Mouse (Mus musculus) telencephalon, adult 2 months (tissue): ENCODE data around the gene Armh4.
"Not testable (repeated sequence)": the region's sequence is repeated elsewhere in the genome, so short reads cannot be mapped to it uniquely, and the experiment has no call there.

ENCODE experiments used
- DNase-seq: peaks from one replicate; pipeline ENCODE4 v3.0.0-alpha.2; 2011; ENCODE audit warnings: low read depth, low spot score

Gene Armh4

DNA sequence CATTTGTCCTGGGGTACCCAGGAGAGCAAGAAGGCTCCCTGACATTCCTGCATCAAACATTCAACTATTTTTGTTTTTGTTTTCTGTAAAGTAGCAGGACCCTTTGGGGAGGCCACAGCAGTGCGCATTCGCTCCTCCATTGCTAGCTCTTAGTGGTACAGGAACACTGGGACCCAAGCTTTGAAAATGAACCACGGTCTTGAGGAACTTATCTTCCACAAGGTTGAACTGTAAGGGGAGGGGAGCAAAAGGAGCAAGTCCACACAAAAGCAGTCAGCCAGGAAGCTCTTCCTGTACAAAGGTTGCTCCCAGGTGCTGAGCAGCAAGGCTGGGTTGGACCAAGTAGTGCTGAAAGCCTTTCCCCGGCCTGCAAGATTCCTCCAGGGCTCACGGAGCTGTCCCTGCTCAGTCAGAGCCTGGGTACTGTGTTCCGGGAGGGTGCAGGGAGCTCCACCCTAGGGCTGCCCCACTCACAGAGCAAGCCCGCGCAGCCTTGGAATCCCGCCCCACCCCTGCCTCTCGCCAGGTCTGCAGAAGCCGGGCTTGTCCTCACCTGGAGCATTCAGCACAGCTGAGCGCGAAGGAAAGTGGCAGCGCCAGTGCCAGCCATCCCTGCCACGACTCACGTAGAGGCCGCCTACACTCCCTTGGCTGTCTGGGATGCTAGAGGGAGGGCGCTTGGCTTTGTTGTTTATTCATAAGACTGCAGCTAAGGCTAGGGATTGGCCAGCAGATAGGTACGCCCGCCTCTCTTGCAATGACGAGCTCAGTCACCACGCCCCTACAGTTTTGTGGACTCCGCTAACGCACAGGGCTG lies at the start of gene Armh4:
Armh4 (minus strand) TSS at position 669 of the 817 bp plus-strand sequence.
- DNase-seq, result peak; percentile 88

DNA sequence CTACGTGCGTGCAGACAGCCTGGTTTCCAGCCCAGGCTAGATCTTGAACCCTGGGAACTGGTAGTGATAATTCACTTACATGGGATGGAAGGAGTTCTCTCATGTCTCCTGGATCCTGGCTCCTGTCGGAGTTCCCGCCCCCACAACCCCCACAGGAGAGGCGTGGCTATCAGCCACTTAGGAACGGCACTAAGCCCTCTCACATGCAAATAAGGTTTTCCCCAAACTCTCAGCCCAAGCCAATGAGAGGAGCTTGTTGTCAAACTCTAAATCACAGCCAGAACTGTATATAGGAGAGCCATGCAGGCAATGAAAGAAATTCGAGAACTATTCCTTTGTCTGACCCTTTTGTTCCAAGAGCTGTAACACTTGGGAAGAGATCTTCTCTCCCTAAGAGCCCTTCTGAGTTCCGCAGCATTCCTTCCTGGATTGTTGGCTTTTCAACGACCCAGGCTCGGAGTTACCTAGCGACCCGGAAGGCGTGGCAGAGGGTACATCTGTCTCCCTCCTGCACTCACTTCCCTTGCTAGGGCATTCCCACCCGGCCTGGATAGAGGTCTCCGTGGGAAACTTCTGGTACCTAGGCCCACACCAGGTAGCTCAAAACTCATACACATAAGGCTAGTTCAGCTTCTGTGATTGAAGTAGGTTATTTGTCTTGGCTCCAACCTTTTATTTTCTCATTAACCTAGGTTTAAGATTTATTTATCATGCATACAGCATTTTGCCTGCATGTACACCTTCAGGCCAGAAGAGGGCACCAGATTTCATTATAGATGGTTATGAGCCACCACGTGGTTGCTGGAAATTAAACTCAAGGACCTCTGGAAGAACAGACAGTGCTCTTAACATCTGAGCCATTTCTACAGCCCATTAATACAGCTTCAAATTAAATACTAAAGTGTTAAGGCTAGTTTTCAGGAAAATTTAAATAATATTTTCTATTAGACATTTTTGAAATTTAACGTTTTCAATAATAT lies 46.3 kb upstream of the Armh4 start:
- DNase-seq, result no peak

DNA sequence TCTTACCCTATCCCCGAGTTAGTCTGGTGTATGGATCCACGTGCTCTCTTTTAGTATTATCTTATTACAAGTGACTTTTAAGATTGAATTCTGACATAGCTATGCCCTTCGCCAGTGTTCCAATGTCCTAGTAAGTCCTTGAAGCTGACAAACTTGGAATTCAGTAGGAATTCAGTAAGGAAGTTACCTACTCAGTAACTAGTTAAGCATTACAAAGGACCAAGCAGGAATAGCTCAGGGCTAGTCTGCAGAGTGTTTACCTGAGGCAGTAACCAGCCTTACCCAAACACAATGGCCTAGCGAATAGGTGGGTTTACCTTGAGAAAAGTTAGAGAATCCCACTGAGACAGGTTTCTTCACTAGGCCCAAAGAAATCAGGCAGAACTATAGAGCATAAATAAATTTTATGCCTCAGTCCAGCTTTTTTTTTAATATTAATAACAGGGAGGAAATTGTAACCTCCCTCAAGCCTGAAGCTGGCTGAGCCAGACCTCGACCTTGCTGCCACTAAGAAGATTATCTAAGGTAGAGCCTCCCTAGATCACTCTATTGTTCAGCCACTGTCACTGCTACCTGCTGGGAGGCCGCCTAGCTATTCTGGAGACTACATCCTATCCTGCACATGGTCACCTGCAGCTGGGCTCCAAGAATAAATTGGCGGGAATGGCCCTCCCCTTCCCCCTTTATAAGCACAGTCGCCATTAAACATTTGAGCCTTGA lies 36.7 kb upstream of the Armh4 start:
- DNase-seq, result not testable (repeated sequence)

DNA sequence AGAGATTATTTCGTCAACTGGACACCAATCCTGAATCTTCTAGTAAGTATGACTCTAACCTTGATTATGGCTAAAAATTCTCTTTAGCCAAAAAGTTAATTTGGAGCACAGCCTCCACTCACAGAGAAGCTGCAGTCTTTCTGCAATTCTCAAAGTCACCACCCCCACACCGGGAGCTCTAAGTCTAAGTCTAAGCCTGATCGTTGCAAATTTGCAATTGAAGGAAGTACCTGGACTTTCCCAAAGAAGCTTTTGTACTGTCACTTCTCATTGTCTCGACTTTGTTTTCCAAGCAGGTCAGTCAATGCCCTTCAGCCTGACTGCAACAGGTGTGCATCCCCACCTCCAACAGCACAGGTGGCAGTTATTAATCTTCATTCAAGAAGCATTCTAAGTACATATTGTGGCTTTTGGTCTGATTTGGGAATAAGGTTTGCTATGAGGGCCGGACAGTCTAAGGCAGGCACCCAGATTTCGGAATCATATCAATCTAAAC lies 35.6 kb upstream of the Armh4 start:
- DNase-seq, result not testable (repeated sequence)

DNA sequence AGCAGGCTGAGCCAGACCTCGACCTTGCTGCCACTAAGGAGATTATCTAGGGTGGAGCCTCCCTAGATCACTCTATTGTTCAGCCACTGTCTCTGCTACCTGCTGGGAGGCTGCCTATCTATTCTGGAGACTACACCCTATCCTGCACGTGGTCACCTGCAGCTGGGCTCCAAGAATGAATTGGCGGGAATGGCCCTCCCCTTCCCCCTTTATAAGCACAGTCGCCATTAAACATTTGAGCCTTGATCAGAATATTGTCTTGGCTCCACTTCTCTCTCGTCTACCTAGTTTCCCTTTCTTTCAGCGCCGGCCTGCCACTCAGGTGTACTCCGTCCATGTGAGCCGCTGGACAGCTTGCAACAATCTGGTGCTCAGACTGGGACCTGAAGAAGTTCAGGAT lies 29.8 kb upstream of the Armh4 start:
- DNase-seq, result not testable (repeated sequence)

DNA sequence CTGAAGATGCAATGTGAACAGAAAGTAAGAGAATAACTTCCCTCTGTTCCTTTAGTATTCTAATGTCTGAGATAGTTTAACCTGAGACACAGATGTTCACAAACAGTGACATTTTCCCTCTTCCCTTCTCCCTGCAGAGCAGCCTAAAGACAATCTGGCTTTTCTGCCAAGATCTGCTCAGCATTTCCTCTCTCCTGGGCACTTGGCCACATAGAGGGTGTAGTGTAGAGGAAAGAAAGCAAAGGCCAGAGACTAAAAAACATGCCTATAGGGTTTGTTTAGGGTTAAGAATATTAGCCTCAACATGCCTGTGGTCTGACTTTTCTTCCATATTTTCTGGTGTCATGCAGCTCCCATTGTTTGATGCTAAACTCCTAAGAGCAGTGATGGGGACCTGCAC lies 21.9 kb upstream of the Armh4 start:
- not testable (repeated sequence) for DNase-seq

DNA sequence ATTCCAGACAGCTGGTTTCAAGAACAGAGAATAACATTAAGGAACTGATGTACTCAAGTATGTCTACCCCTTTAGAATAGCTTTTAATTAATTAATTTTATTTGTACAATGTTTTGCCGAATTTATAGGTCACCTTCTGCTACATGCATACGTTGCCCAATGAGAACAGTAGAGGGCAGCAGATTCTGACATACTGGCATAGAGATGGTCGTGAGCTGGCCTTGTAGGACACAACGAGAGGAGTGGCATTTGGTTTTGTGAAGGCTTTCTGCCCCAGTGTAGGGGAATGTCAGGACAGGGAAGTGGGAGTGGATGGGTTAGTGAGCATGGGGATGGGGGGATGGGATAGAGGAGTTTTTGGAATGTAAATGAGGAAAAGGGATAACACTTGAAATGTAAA lies 18.3 kb upstream of the Armh4 start:
- DNase-seq, result no peak

DNA sequence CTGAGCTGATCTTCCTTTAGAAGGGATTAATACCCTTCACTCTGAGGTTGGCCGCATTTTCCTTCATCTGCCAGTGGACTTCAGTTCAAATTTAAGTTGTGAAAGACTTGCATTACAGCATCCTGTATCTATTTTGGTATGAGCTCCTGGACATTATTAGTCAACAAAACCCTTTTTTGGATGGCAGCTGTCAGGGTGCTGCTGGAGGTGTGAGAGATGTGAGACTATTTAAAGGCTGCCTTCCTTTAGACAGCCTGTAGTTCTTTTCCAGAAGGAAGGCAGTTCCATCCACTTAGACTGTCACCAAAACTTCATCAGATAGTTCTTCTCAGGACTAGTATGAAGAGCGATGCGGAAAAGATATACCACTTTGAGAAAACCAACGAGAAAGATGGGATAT lies 10.8 kb upstream of the Armh4 start:
- DNase-seq, result no peak

DNA sequence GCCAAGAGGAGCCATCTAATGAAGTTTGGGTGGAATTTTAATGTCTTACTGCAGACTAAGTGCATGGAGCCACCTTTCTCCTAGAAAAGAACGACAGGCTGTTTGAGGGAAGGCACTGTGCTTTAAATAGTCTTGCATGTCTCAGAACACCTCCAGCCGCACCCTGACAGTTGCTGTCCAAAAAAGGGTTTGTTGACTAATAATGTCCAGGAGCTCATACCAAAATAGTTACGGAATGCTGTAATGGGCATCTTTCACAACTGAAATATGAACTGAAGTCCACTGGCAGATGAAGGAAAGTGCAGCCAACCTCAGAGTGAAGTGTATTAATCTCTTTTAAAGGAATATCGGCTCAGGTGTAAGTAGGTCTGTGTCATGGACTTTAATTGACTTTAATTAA lies 7.4 kb upstream of the Armh4 start:
- DNase-seq, result no peak

DNA sequence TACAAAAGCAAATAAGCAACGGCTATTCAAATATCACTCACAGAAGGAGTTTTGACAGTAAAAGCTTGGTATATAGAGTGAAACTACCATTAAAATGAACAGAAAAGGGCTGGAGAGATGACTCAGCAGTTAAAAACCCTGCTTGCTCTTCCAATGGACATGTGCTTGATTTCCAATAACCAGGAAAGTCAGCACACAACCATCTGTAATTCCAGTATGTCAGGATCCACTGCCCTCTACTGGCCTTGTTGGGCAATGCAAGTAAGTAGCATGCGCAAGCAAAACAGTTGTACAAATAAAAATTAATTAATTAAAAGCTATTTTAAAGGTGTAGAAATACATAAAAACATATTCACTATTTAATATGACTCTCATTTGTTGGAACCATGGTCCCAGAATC lies 2.6 kb upstream of the Armh4 start:
- no peak for DNase-seq

DNA sequence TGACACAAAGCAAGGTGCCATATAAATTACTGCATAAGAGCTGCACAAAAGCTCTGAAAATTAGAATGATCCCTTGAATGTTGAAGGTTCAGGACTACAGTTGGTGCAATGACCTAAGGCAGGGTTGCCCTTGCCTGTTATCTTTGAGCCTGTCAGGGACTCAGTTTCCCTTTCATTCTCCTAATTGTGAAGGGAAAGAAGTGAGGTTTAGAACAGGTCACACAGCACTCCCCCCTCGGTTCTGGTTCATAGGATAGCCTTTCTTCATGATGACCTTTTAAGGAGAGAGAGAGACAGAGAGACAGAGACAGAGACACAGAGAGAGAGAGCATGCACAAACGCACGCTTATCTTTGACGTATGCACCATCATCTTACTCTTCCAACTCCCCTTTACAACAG lies 683 bp upstream of the Armh4 start:
- DNase-seq, result no peak

DNA sequence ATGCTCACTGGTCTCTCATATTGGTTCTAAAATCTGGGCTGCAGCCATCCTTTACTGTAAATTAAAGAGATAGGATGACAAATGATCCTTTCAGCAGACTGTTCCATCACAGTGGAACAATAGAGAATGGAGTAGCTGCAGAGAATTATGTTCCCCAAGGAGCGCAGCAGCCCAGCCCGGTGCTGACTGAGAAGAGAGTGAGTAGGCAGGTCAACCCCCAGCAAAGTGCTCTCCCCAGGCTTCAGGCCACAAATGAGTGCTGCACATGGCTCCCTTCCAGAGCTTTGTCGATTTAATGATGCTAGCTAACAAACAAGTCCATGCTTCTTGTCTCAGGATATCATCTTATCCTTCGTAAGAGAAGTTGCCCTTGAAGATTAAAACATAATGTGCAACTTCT lies 2.8 kb downstream of the Armh4 start:
- no peak for DNase-seq

DNA sequence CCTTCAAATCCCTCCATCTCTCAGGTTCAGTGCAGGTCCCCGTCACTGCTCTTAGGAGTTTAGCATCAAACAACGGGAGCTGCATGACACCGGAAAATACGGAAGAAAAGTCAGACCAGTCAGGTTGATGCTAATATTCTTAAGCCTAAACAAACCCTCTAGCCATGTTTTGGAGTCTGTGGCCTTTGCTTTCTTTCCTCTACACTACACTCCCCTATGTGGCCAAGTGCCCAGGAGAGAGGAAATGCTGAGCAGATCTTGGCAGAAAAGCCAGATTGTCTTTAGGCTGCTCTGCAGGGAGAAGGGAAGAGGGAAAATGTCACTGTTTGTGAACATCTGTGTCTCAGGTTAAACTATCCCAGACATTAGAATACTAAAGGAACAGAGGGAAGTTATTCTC lies 5.6 kb downstream of the Armh4 start:
- not testable (repeated sequence) for DNase-seq

DNA sequence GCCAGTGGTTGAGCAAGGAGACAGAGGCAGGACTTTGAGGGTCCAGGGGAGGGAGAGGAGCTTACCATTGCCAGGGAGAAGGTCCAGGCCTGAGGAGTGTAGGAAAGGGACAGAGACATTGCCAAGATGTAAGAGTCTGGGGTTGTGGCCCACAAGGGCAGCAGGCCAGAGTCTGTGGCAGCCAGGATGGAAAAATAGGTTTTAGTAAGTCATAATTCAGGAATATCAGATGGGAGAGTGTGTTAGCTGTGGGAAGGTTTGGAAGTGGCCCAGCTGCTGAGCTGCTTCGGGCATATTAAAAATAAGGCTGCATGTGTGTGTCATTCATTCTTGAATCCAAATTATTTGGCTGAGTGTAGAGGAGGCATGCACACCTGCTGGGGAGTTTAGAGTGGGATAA lies 11.4 kb downstream of the Armh4 start:
- DNase-seq, result no peak

DNA sequence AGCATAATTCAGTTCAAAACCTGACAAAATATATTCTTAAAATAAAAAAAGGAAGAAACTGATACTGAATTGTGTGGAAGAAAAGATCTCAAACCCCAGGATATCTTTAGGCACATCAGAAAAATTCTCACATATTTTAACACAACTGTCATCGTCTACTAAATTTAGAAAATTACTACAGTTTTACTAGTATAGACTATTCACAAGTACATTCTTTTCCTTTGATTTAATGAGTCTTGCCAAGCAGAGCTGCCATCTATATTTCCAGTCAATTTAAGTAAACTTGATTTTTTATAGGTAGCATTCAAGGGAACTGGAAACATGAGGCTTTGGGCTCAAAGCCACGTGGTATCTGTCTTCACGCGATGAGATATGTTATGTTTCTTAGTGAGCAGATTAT lies 16.6 kb downstream of the Armh4 start:
- DNase-seq, result peak; percentile 51

DNA sequence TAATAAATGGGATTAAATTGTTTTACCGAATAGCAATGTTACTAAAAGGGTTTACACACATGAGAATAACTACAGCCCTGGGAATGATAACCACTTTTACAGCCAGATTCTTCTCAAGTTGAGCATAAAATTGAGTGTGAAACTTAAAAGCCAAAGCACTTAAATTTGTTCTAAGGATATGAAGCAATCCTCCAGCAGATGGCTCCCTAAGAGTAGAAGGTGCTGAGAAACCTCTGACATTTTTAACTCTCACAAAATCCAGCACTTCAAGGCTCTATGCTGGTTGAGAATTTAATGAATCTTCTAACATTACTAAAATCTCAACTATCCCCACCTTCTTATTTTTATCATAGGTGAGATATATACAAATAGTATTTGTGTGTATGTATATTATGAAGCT lies 27.3 kb downstream of the Armh4 start:
- DNase-seq, result no peak

DNA sequence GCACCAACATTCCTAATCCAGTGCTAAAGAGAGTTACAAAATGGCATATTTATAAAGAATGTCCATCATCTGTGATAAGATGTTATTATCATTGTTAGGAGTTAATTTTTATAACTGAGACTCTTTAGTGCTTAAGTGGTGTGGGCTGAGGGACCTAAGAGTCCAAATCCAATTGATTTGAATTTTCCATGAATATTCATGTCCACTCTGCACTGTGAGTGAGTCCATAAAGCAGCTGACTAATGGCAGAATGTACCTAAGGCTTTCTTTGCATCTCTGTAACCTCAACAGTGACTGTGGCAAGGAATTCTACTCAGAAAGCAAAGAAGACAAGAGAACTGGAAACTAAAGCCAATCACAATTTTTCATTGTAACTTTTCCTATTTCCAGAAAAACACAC lies 30.6 kb downstream of the Armh4 start:
- DNase-seq, result no peak

DNA sequence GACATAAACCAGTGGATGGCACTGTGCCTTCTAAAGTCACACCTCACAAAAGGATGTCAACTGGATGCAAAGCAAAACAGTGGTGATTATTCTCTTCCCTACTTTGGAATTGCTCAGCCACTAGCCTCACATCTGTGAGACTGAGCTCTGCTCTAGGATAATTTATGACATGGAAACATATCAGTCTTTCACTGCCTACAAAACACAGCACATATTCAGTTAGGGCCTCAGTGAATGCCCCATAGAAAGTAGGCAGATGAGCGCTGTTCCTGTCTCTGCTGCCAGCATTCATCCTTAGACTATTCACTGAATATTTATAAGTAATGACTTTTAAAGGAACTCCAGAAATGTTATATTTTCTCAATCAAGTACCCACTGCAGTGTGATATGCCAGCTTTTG lies 37.3 kb downstream of the Armh4 start:
- DNase-seq, result no peak

DNA sequence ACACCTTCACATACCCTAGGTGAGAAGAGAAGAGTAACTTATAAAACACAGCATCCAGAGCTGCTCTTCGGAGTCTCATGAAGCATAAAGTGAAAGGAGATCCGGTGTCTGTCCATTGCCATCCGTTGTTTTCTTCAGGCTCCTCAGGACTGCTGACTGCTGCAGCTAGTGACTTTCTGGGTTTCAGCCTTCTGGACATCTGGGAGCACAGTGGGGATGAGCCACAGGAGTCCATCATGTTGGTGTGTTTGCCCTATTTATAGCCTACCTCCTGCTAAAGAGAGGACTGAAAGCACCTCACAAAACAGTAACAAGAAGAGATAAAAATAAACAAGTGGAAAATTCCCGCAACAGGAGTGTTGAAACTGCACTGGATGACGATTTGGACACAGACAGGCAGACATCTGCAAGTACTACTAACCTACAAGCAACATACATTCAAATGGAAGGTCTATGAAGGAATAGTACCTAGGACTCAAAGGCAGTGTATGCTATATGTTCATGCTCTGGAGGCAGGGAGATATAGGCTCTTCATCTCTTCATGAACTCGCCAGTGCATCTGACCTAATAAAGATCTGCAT lies 39.1 kb downstream of the Armh4 start:
- no peak for DNase-seq

DNA sequence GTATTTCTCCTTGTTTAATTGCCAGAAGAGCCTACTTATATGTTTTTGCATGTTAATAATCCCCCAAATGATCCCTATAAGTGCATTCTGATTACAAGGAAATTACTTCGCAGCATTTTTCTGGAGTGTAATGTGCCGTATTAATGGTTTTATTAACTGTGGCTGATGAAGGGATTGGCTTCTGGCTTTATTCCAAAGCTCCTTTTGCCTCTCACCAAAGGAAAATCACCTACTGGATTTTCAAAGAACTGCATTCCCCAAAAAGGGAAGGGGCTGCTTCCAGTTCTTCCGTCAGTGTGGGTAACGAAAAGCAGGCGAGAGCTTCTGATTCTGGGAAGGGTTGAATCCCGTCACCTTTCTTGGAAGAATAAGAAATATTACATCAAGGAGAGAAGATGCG lies 43.9 kb downstream of the Armh4 start:
- no peak for DNase-seq

DNA sequence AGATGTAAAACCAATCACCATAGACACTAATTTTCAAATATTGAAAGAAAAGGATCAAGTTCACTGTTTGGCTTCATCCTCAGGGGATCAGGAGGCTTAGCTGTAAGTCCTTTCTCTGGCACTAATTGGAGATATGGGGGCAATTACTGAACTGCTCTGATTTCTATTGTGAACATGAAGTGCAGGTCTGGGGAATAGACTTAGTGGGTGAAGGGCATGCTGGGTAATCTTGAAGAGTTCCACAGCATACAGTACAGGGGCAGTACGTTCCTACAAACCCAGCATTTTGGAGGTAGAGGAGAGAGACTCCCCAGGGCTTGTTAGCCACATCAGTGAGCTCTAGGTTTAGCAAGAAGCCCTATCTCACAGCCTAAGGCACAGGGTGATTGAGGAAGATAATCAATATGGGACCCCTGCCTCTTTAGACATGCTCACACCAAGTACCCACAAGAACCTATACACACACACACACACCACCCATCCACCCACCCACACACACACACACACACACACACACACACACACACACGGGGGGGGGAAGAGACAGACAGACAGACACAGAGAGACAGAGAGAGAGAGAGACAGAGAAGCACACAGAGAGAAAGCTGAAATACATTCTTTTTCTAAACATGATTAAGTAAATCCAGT lies 44.6 kb downstream of the Armh4 start:
- DNase-seq, result no peak
